Mouse (Mus musculus) ES-Bruce4 (cell line): ENCODE data around the gene Nek9.

Experiments
- CTCF ChIP-seq: IDR thresholded peaks from one replicate; pipeline ENCODE4 v1.8.1; 2011; ENCODE audit warnings: low read depth, low read length
- EP300 ChIP-seq: IDR thresholded peaks from 2 replicates; pipeline ENCODE4 v1.6.1; 2011; ENCODE audit warnings: low read depth, low read length; ENCODE audit not compliant: insufficient read depth
- POLR2A ChIP-seq: IDR thresholded peaks from one replicate; pipeline ENCODE4 v1.8.1; 2011; ENCODE audit warnings: low read length; ENCODE audit not compliant: insufficient read depth

- no peak for TF ChIP-seq CTCF
- TF ChIP-seq POLR2A = no peak
- no peak for TF ChIP-seq EP300
These were observed 43.9 kb upstream of the Nek9 start for GRCm38 (mm10) chr12:85382761-85383680.
